Mouse (Mus musculus): ENCODE measurements around the gene Tsku. TPM values are rescaled to one million over a fixed set of nuclear protein-coding genes. Genes with fewer than 3 reads are reported as not detected.

Gene Tsku
- polyA plus RNA-seq, 1 experiment, result not detected

DNA sequence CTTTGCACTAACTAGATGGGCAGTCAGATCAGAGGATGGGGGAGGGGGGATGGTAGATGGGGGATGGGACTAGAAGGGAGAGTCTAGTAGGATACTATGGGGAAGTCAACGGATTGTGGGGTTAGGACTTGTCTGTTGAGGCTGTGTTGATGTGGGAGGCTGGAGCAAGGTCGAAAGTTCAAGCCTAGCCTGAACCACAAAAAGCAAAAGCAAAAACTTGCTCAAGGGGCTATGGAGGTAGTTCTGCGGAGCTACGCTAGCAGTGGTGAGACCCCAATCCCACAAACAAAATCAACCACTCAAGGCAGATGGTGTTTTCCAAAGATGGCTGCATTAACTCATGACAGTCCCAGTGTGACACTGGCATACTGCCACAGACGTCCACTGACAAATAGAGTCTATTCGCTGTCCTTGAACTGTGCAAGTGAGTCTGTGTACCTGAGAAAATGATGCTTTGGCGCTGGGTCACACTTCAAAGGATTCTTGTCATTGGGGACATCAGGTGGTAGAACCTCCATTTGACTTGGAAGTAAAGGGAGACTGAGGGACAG is 41.0 kb downstream of the Tsku start:
- no peak for TF ChIP-seq GATA1 (IDR thresholded peaks at IDR 0.05; ENCODE audit: low read length)

DNA sequence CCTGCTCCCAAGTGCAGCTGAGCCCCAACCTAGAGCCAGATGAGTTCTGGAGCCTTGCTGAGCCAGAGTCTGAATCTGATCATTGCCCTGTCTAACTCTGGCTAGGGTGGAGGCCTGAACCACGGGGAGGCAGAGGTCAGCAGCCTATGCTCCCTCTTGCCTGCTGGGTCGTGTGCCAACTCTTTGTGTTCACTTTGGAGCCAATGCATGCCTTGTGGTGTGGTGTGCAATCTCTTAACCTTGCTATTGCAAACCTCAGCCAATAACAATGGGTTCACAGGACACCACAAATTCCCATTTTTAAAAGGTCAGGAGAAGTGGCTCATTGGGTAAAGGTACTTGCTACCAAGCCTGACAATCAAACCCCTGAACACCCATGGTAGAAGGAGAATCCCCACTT is 44.6 kb downstream of the Tsku start:
- no peak for TF ChIP-seq GATA1 (IDR thresholded peaks at IDR 0.05; ENCODE audit: low read length)

- no peak for TF ChIP-seq GATA1 (IDR thresholded peaks at IDR 0.05; ENCODE audit: low read length)
Observed at GRCm38 (mm10) chr7:98315087-98315486, 46.0 kb downstream of the Tsku start.

GRCm38 (mm10) chr7:98312185-98312920 is 48.8 kb downstream of the Tsku start:
- TF ChIP-seq GATA1 (IDR thresholded peaks at IDR 0.05; ENCODE audit: low read length), result no peak

DNA sequence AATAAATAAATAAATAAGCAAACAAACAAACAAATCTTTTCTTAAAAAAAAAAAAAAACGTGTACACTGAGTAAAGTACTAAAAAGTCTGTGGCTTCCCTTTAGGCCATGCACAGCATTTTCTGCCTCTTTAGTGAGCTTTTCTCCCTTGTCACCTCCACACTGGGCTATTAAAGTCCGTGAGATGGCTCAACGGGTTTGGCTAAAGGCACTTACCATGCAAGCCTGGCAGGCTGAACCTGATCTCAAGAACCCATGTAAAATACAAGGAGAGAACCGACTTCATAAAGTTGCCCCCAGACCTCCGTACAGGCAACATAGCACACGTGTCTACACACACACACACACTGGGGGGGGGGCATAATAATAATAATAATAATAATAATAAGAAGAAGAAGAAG is 50.9 kb downstream of the Tsku start:
- TF ChIP-seq GATA1 (IDR thresholded peaks at IDR 0.05; ENCODE audit: low read length), result no peak

- TF ChIP-seq GATA1 (IDR thresholded peaks at IDR 0.05; ENCODE audit: low read length), result no peak
Observed at GRCm38 (mm10) chr7:98309219-98310030, 51.7 kb downstream of the Tsku start.

GRCm38 (mm10) chr7:98308607-98309218 is 52.4 kb downstream of the Tsku start:
- TF ChIP-seq GATA1 (IDR thresholded peaks at IDR 0.05; ENCODE audit: low read length), result no peak

GRCm38 (mm10) chr7:98307921-98308606 is 53.1 kb downstream of the Tsku start:
- TF ChIP-seq GATA1 (IDR thresholded peaks at IDR 0.05; ENCODE audit: low read length), result no peak

- no peak for TF ChIP-seq GATA1 (IDR thresholded peaks at IDR 0.05; ENCODE audit: low read length)
Observed at GRCm38 (mm10) chr7:98307411-98307810, 53.7 kb downstream of the Tsku start.

Other genes starting within 250 kb of the Tsku start
- gene Myo7a, start 241.8 kb downstream of the Tsku start, polyA plus RNA-seq (2012), result 0.02 TPM in 1 of 2 replicates, not detected in the other
- gene Omp, start 215.8 kb downstream of the Tsku start, polyA plus RNA-seq (2012), result not detected in 2 replicates
- gene Capn5, start 183.1 kb downstream of the Tsku start, polyA plus RNA-seq (2012), result 0.51 and 0.69 TPM in 2 replicates
- 0.14 and 0.17 TPM in 2 replicates for gene B3gnt6, start 161.8 kb downstream of the Tsku start, polyA plus RNA-seq (2012)
- 5.4 and 16.3 TPM in 2 replicates for gene Acer3, start 40.1 kb downstream of the Tsku start, polyA plus RNA-seq (2012)
- gene Gucy2d, start 79.1 kb upstream of the Tsku start, polyA plus RNA-seq (2012), result not detected in 2 replicates
- not detected in 2 replicates for gene Lrrc32, start 128.0 kb upstream of the Tsku start, polyA plus RNA-seq (2012)